Mouse (Mus musculus) megakaryocyte, embryonic 14.5 days (primary cell): ENCODE results near the gene Sh3rf1. TPM values are rescaled to one million over a fixed set of nuclear protein-coding genes. Genes with fewer than 3 reads are reported as not detected.

Source experiments
- H3K27me3 ChIP-seq: replicated peaks from 2 replicates; pipeline ENCODE3; 2012; ENCODE audit warnings: inconsistent platforms
- H3K36me3 ChIP-seq: replicated peaks from 2 replicates; pipeline ENCODE3; 2012; ENCODE audit warnings: low read length, inconsistent platforms, mixed read lengths
- H3K4me1 ChIP-seq: 2 replicates; pipeline ENCODE4 v1.6.1; 2012; ENCODE audit warnings: inconsistent platforms
- H3K4me3 ChIP-seq: replicated peaks from 2 replicates; pipeline ENCODE3; 2012; ENCODE audit warnings: moderate library complexity, mild to moderate bottlenecking, inconsistent platforms
- H3K9me3 ChIP-seq: 2 replicates; pipeline ENCODE4 v1.6.1; 2012; ENCODE audit warnings: inconsistent platforms
- FLI1 ChIP-seq: IDR thresholded peaks from 2 replicates; pipeline ENCODE4 v1.6.1; 2012; ENCODE audit warnings: low read length, inconsistent platforms, mixed read lengths
- GATA1 ChIP-seq: IDR thresholded peaks from 3 replicates; pipeline ENCODE4 v1.6.1; 2012; ENCODE audit warnings: mixed read lengths, low read length, inconsistent platforms, borderline replicate concordance
- polyA plus RNA-seq: library from polyadenylated mRNA; stranded (reverse); fragments of >175 nt; gene quantifications from 2 replicates; pipeline ENCODE4 v1.2.3, GENCODE M21; 2012; ENCODE audit warnings: low replicate concordance; ENCODE audit not compliant: insufficient read depth

Gene Sh3rf1
- polyA plus RNA-seq, 1 experiment: 1.3 TPM

- Histone ChIP-seq H3K4me1 (no peaks in the 10 kb centered on the region), H3K27me3 (no peaks in the 10 kb centered on the region), H3K4me3 (no peak overlapping the region), H3K36me3 (peaks cover 20% of the 10 kb centered on the region), H3K9me3 (no peaks in the 10 kb centered on the region)
- no peak for TF ChIP-seq GATA1
- TF ChIP-seq FLI1: no peak
These were observed 160.9 kb downstream of the Sh3rf1 start for GRCm38 (mm10) chr8:61384536-61384935.

DNA sequence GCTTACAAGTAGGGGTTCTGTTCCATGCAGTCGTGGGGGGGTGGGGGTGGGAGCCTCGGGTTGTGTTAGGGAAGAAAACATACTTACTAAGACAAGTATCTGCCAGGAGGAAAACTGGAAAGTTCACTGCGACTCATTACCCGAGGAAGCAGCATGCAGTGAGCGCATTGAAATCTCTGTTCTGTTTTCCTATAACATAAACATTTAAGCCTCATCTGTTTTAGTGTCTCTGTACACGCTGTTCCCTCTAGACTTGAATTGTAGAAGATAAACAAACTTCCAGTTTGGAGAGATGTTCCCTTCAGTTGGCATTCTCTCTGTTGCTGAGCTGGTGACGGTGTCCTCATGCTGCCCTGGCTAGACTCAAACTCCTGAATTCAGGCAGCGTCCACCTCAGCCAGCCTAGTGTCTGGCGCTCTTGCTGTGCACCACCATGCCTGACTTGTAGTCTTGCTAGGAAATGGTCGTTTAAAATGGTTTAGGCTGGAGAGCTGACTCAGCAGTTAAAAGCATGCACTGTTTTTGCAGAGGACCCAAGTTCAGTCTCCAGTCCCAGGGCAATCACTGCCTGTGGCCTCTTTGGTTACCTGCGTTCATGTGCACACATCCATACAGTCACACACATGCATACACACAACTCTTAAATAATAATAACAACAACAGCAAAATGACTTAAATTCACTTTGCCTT lies 162.0 kb downstream of the Sh3rf1 start:
- no peaks in the 10 kb centered on the region for H3K9me3 ChIP-seq
- H3K36me3 ChIP-seq: peaks cover 20% of the 10 kb centered on the region
- H3K4me3 ChIP-seq: no peak overlapping the region
- no peaks in the 10 kb centered on the region for H3K4me1 ChIP-seq
- TF ChIP-seq FLI1 (no peak), GATA1 (no peak)
- no peaks in the 10 kb centered on the region for H3K27me3 ChIP-seq

DNA sequence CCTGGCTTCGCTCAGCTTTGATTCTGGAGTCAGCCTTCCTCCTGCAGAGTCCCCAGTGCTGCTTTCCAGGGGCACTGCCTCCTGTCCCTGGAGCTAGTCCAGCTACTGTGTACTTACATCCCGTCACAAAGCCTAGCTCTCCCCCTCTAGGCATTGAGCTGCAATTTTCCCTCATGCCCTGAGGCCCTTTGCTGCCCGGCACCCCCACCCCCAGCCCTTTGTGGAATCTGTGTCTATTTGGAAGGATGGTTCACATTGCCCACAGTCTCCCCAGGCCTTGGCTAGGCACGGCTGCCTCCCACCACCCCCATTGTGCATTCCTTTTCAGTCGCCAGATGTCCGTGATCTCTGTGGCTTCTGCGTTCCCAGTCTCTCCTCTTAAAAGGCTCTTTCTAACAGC lies 163.0 kb downstream of the Sh3rf1 start:
- Histone ChIP-seq H3K36me3 (peaks cover 20% of the 10 kb centered on the region), H3K4me1 (no peaks in the 10 kb centered on the region), H3K9me3 (no peaks in the 10 kb centered on the region), H3K4me3 (no peak overlapping the region), H3K27me3 (no peaks in the 10 kb centered on the region)
- TF ChIP-seq FLI1 (no peak), GATA1 (no peak)

GRCm38 (mm10) chr8:61387501-61387963 lies 163.9 kb downstream of the Sh3rf1 start:
- H3K27me3 ChIP-seq: no peaks in the 10 kb centered on the region
- TF ChIP-seq GATA1 (no peak), FLI1 (no peak)
- H3K9me3 ChIP-seq: no peaks in the 10 kb centered on the region
- H3K4me1 ChIP-seq: peaks cover 5% of the 10 kb centered on the region; the same call in 1 of the 2 replicates
- peaks cover 20% of the 10 kb centered on the region for H3K36me3 ChIP-seq
- H3K4me3 ChIP-seq: no peak overlapping the region

DNA sequence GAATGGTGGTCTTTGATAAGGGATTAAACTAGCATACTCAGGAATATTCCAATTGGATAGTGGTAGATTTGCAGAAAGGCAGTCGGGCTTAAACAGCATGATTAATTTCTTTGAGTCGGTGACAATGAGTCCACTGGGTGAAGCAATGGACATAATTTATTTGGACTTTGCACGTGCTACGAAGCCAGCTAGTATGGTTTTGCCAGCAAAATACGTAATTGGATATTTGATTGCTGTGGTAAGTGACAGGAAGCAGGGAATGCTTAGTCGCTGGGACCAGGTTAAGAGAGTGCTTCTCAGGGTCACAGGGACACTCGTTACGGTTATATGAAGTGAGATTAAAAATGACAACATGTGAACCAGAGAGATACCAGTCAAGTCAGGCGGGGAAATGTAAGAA lies 164.7 kb downstream of the Sh3rf1 start:
- Histone ChIP-seq H3K27me3 (no peaks in the 10 kb centered on the region), H3K36me3 (peaks cover 20% of the 10 kb centered on the region), H3K4me3 (no peak overlapping the region), H3K9me3 (no peaks in the 10 kb centered on the region), H3K4me1 (peaks cover 5% of the 10 kb centered on the region; the same call in 1 of the 2 replicates)
- TF ChIP-seq FLI1 (no peak), GATA1 (no peak)

- Histone ChIP-seq H3K4me3 (no peak overlapping the region), H3K36me3 (peaks cover 12% of the 10 kb centered on the region), H3K27me3 (no peaks in the 10 kb centered on the region), H3K9me3 (no peaks in the 10 kb centered on the region), H3K4me1 (peaks cover 5% of the 10 kb centered on the region; the same call in 1 of the 2 replicates)
- no peak for TF ChIP-seq FLI1
- no peak for TF ChIP-seq GATA1
These were observed 166.8 kb downstream of the Sh3rf1 start for GRCm38 (mm10) chr8:61390307-61391057.

DNA sequence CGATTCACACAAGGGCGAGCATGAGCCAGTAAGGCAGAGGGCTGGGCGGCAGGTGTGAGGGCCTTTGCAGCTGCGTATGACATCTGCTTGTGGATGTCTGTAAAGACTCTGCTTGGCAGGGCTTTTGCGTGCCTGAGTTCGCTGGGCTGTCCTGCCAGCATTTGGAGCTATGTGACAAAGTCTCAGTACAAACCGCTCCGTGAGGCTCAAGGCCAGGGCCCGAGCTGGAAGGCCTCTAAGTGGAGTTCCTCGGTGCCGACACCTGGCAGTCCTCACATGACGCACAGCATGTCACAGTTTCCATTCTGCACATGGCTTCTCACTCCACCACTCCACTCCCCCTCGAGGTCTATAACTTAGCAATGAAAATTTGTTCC lies 167.4 kb downstream of the Sh3rf1 start:
- TF ChIP-seq GATA1 (no peak), FLI1 (no peak)
- H3K4me3 ChIP-seq: no peak overlapping the region
- peaks cover 5% of the 10 kb centered on the region; the same call in 1 of the 2 replicates for H3K4me1 ChIP-seq
- H3K36me3 ChIP-seq: peaks cover 8% of the 10 kb centered on the region
- no peaks in the 10 kb centered on the region for H3K27me3 ChIP-seq
- no peaks in the 10 kb centered on the region for H3K9me3 ChIP-seq

- TF ChIP-seq GATA1 (no peak), FLI1 (no peak)
- Histone ChIP-seq H3K9me3 (no peaks in the 10 kb centered on the region), H3K4me3 (no peak overlapping the region), H3K4me1 (peaks cover 11% of the 10 kb centered on the region), H3K27me3 (no peaks in the 10 kb centered on the region), H3K36me3 (peaks cover 4% of the 10 kb centered on the region)
These were observed 173.5 kb downstream of the Sh3rf1 start for GRCm38 (mm10) chr8:61397139-61397538.

GRCm38 (mm10) chr8:61397755-61398154 lies 174.1 kb downstream of the Sh3rf1 start:
- Histone ChIP-seq H3K36me3 (peaks cover 4% of the 10 kb centered on the region), H3K4me3 (no peak overlapping the region), H3K9me3 (no peaks in the 10 kb centered on the region), H3K27me3 (no peaks in the 10 kb centered on the region), H3K4me1 (peaks cover 10% of the 10 kb centered on the region)
- TF ChIP-seq FLI1 (no peak), GATA1 (no peak)

- no peaks in the 10 kb centered on the region for H3K27me3 ChIP-seq
- H3K36me3 ChIP-seq: no peaks in the 10 kb centered on the region
- no peak for TF ChIP-seq GATA1
- TF ChIP-seq FLI1: no peak
- no peak overlapping the region for H3K4me3 ChIP-seq
- peaks cover 23% of the 10 kb centered on the region for H3K9me3 ChIP-seq
- peaks cover under 1% of the 10 kb centered on the region; the same call in 1 of the 2 replicates for H3K4me1 ChIP-seq
These were observed 179.2 kb downstream of the Sh3rf1 start for GRCm38 (mm10) chr8:61402861-61403260.
